Mouse (Mus musculus) bone marrow, adult 2 months (tissue): Measurements from ENCODE around the gene Exoc3l2.

Experiments used
- CTCF ChIP-seq: fragments of 200-500 bp; IDR thresholded peaks from 2 replicates; pipeline ENCODE4 v1.5.1; 2011; ENCODE audit warnings: low read length, control low read depth; ENCODE audit not compliant: control insufficient read depth, insufficient read depth
- POLR2A ChIP-seq: fragments of 200-500 bp; IDR thresholded peaks from 2 replicates; pipeline ENCODE4 v1.6.1; 2011; ENCODE audit warnings: low read depth, mild to moderate bottlenecking, control low read depth, low read length, borderline replicate concordance; ENCODE audit not compliant: control insufficient read depth

DNA sequence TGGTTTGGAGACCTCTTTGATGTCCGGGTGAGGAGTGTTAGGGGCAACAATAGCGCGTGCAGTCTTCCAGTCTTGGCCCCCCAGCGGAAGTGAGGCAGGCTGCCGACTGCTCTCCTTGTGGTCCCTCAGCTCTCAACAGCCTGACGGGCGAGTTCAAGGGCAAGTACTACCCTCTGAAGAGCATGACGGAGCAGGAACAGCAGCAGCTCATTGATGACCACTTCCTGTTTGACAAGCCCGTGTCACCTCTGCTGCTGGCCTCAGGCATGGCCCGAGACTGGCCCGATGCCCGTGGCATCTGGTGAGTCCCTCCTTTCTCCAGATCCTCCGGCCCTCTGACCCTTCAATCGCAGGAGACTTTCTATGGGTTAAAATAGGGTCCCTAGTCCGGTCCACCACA lies 46.5 kb upstream of the Exoc3l2 start:
- TF ChIP-seq CTCF (no peak), POLR2A (no peak)
